Comparison of ENCODE assay signal across 19 mouse cellular contexts in genomic region chr2:34503975-34504730, GRCm38 (mm10).
DNase-seq lines count a peak whose midpoint lies in the region; ATAC-seq and TF ChIP-seq lines count a peak whose summit lies in the region.
"Had no signal": no experiment of that assay in that cellular context is flagged by ENCODE, and none has a peak within 500 bp of the region (broad histone marks: within the 10 kb centered on the region; RNA-seq: fewer than 3 reads in every experiment).

No protein-coding gene starts in this region.

- no peaks in the 10 kb centered on the region for H3K9me3 ChIP-seq in kidney, embryonic 15.5 days (replicated peaks)
- H3K9me3 ChIP-seq: heart, embryonic 15.5 days; hindbrain, embryonic 15.5 days; megakaryocyte, embryonic 14.5 days; neural tube, embryonic 15.5 days had no signal

- 0 out of 2 replicates have a peak overlapping the region, but pooled peaks have one; percentile 56 for H3K27ac ChIP-seq in kidney, embryonic 15.5 days
- H3K27ac ChIP-seq in embryonic fibroblast, embryonic 13.5 days (ENCODE audit: insufficient read depth, low read length): peak overlapping the region; percentile 8
- H3K27ac ChIP-seq: heart, embryonic 15.5 days; hindbrain, embryonic 15.5 days; liver, embryonic 14.5 days; neural tube, embryonic 15.5 days had no signal

- no peak overlapping the region for H3K4me2 ChIP-seq in kidney, embryonic 15.5 days
- H3K4me2 ChIP-seq: heart, embryonic 15.5 days; hindbrain, embryonic 15.5 days; neural tube, embryonic 15.5 days had no signal

- ATAC-seq in kidney, embryonic 15.5 days (replicated peaks; ENCODE audit: low FRiP score): no peak

- H3K9ac ChIP-seq in kidney, embryonic 15.5 days: no peak overlapping the region
- H3K9ac ChIP-seq: heart, embryonic 15.5 days; hindbrain, embryonic 15.5 days; liver, embryonic 14.5 days; neural tube, embryonic 15.5 days had no signal

- TF ChIP-seq POLR2A in embryonic fibroblast, embryonic 13.5 days (IDR thresholded peaks at IDR 0.05; ENCODE audit: low read depth, low read length): no peak

- WGBS in kidney, embryonic 15.5 days: 57% methylated on average over 3 of the region's 3 CpGs

- TF ChIP-seq CTCF in embryonic fibroblast, embryonic 13.5 days (IDR thresholded peaks at IDR 0.05; ENCODE audit: borderline replicate concordance, insufficient read depth, low read length): no peak

- peaks cover 11% of the 10 kb centered on the region for H3K36me3 ChIP-seq in kidney, embryonic 15.5 days
- H3K36me3 ChIP-seq: hindbrain, embryonic 15.5 days had no signal

- H3K27me3 ChIP-seq in kidney, embryonic 15.5 days: no peaks in the 10 kb centered on the region
- H3K27me3 ChIP-seq: heart, embryonic 15.5 days; hindbrain, embryonic 15.5 days; megakaryocyte, embryonic 14.5 days; neural tube, embryonic 15.5 days had no signal

- no peak overlapping the region for H3K4me3 ChIP-seq in kidney, embryonic 15.5 days (replicated peaks)
- no peak overlapping the region for H3K4me3 ChIP-seq in embryonic fibroblast, embryonic 13.5 days (ENCODE audit: insufficient read depth, low read length)
- H3K4me3 ChIP-seq: heart, embryonic 15.5 days; hindbrain, embryonic 15.5 days; layer of hippocampus, adult 2 months; megakaryocyte, embryonic 14.5 days; neural tube, embryonic 15.5 days had no signal

- no peaks in the 10 kb centered on the region for H3K4me1 ChIP-seq in kidney, embryonic 15.5 days
- no peaks in the 10 kb centered on the region for H3K4me1 ChIP-seq in embryonic fibroblast, embryonic 13.5 days (ENCODE audit: control insufficient read depth, insufficient read depth, low read length)
- H3K4me1 ChIP-seq: hindbrain, embryonic 15.5 days; neural tube, embryonic 15.5 days had no signal

- DNase-seq in embryo, embryonic 11 days: peak; percentile 28
- DNase-seq in embryo, embryonic 10 days (ENCODE audit: low spot score): no peak
- no peak for DNase-seq in kidney, adult 9 months
- peak; percentile 82 for DNase-seq in Muller cell, postnatal 12 days (ENCODE audit: inconsistent ontology term)
- DNase-seq in thymus, postnatal 36 days: no peak
- DNase-seq in thymus, postnatal 4 days: no peak
- DNase-seq: cerebellum, adult 11-12 months; gastrocnemius, postnatal 25 days; kidney, adult 11 months; retina, postnatal 1 day; thymus, postnatal 25 days had no signal

Comparison
In these comparisons a context has a peak if more than half of its experiments do, and no peak if none do; other contexts are left out.
1. DNase-seq: peak in embryo, embryonic 11 days (single experiment) and Muller cell, postnatal 12 days (single experiment); none in embryo, embryonic 10 days (single experiment), kidney, adult 9 months (single experiment), thymus, postnatal 36 days (0 of 2) and thymus, postnatal 4 days (single experiment).